In the genomic region with DNA sequence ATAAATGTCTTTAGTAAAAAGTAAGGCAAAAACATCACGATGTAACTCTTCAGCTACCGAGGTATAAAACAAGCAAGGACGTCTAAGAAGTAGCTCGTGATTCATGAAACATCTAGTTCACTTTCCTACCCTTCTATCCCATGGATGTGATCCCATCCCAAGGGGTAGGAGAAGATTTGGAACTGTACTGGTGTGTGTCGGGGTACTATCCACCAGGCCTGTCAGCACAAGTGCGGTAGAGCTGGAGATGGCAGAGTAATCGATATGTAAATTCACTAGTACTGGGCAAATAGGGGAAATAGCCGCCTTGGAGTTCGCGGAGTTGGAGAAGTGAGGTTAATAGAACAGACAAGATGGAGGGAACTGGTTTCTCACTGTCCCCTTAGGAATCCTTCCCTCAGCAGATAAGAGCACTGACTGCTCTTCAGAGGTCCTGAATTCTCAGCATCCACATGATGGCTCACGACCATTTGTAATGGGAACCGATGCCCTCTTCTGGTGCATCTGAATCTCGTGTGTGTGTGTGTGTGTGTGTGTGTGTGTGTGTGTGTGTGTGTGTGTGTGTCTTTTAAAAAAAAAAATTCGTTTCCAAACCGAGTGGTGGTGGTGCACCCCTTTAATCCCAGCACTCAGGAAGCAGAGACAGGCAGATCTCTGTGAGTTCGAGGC, we compare ENCODE assay signal across 9 mouse cellular contexts. TPM values are rescaled to one million over a fixed set of nuclear protein-coding genes. Genes with fewer than 3 reads are reported as not detected.
DNase-seq lines count a peak whose midpoint lies in the region; ATAC-seq and TF ChIP-seq lines count a peak whose summit lies in the region.
"Had no signal": no experiment of that assay in that cellular context is flagged by ENCODE, and none has a peak within 500 bp of the region (broad histone marks: within the 10 kb centered on the region; RNA-seq: fewer than 3 reads in every experiment).

No protein-coding gene starts in this region.

- no peak overlapping the region for H3K27ac ChIP-seq in heart, embryonic 15.5 days
- H3K27ac ChIP-seq in intestine, postnatal 0 days (ENCODE audit: low read depth, low read length) = no peak overlapping the region
- no peak overlapping the region for H3K27ac ChIP-seq in stomach, postnatal 0 days (replicated peaks)

- peaks cover 52% of the 10 kb centered on the region for H3K27me3 ChIP-seq in heart, embryonic 15.5 days
- peaks cover 19% of the 10 kb centered on the region for H3K27me3 ChIP-seq in intestine, postnatal 0 days (replicated peaks; ENCODE audit: control insufficient read depth, insufficient read depth, low read length)
- H3K27me3 ChIP-seq in stomach, postnatal 0 days (ENCODE audit: control insufficient read depth, insufficient read depth, low read length) = no peaks in the 10 kb centered on the region; the same call in 1 of the 2 replicates

- 40% methylated on average over 16 of the region's 16 CpGs for whole genome bisulfite sequencing in heart, embryonic 15.5 days
- WGBS in intestine, postnatal 0 days = 44% methylated on average over 16 of the region's 16 CpGs
- 46% methylated on average over 16 of the region's 16 CpGs for WGBS in stomach, postnatal 0 days

- H3K4me1 ChIP-seq in heart, embryonic 15.5 days (replicated peaks) = peaks cover 35% of the 10 kb centered on the region
- H3K4me1 ChIP-seq in intestine, postnatal 0 days (replicated peaks; ENCODE audit: control insufficient read depth, insufficient read depth, low read length) = peaks cover 20% of the 10 kb centered on the region
- peaks cover 10% of the 10 kb centered on the region; the same call in 1 of the 2 replicates for H3K4me1 ChIP-seq in stomach, postnatal 0 days (replicated peaks; ENCODE audit: control insufficient read depth, insufficient read depth)

- H3K36me3 ChIP-seq in heart, embryonic 15.5 days = 0 out of 2 replicates have a peak, but pooled peaks cover 3% of the 10 kb centered on the region
- peaks cover 16% of the 10 kb centered on the region; the same call in 1 of the 2 replicates for H3K36me3 ChIP-seq in intestine, postnatal 0 days (ENCODE audit: control insufficient read depth, insufficient read depth)
- H3K36me3 ChIP-seq in stomach, postnatal 0 days (ENCODE audit: control insufficient read depth, insufficient read depth, low read length) = no peaks in the 10 kb centered on the region; the same call in 1 of the 2 replicates

- no peak for DNase-seq in heart, postnatal 10 days
- DNase-seq in thymus, postnatal 4 days = peak; percentile 23
- no peak for DNase-seq in thymus, postnatal 0 days (ENCODE audit: low spot score)
- DNase-seq in stomach, postnatal 0 days (ENCODE audit: low spot score) = no peak
- DNase-seq in adrenal gland, adult 8-10 months = no peak
- no peak for DNase-seq in ovary, postnatal 10 days (ENCODE audit: low spot score)

- H3K9me3 ChIP-seq in heart, embryonic 15.5 days (replicated peaks) = no peaks in the 10 kb centered on the region
- H3K9me3 ChIP-seq in intestine, postnatal 0 days (ENCODE audit: control insufficient read depth) = no peaks in the 10 kb centered on the region
- no peaks in the 10 kb centered on the region for H3K9me3 ChIP-seq in stomach, postnatal 0 days (ENCODE audit: control insufficient read depth, low read length)

- intact Hi-C loops in heart, postnatal 10 days (cut with DNase I) = no loop called here

- no peak for ATAC-seq in heart, embryonic 15.5 days (replicated peaks; ENCODE audit: insufficient number of reproducible peaks, insufficient read depth, low FRiP score, low read depth)
- ATAC-seq in intestine, postnatal 0 days = no peak
- no peak for ATAC-seq in stomach, postnatal 0 days (ENCODE audit: low FRiP score, low TSS enrichment)

- no peak overlapping the region for H3K9ac ChIP-seq in heart, embryonic 15.5 days
- no peak overlapping the region for H3K9ac ChIP-seq in intestine, postnatal 0 days (ENCODE audit: low read depth, low read length)
- no peak overlapping the region for H3K9ac ChIP-seq in stomach, postnatal 0 days (ENCODE audit: low read length)

- H3K4me2 ChIP-seq in heart, embryonic 15.5 days = peak overlapping the region; percentile 80
- H3K4me2 ChIP-seq in intestine, postnatal 0 days (replicated peaks; ENCODE audit: low read depth) = peak overlapping the region; percentile 78
- H3K4me2 ChIP-seq in stomach, postnatal 0 days (replicated peaks; ENCODE audit: low read depth) = peak overlapping the region; percentile 91; the same call in 1 of the 2 replicates

- peak; percentile 39; the same call in 1 of the 2 replicates for TF ChIP-seq CTCF in intestine, postnatal 0 days (IDR thresholded peaks at IDR 0.05; ENCODE audit: low read depth)
- TF ChIP-seq CTCF in stomach, postnatal 0 days (IDR thresholded peaks at IDR 0.05; ENCODE audit: low read depth) = peak; percentile 34; the same call in 1 of the 2 replicates

- TF ChIP-seq EP300 in stomach, postnatal 0 days (optimal IDR thresholded peaks at IDR 0.05) = no peak

- peak overlapping the region; percentile 79 for H3K4me3 ChIP-seq in heart, embryonic 15.5 days
- peak overlapping the region; percentile 73 for H3K4me3 ChIP-seq in intestine, postnatal 0 days (ENCODE audit: low read depth, low read length)
- peak overlapping the region; percentile 65; the same call in 1 of the 2 replicates for H3K4me3 ChIP-seq in stomach, postnatal 0 days (ENCODE audit: low read depth, low read length)

RNA-seq across cellular contexts. Expression of a gene that starts 1.0 kb away (rescaled TPM):
- 17.9 and 24.0 TPM in 2 replicates for polyA plus RNA-seq in heart, embryonic 15.5 days (2015; fragmentation: Nextera tagmentation; extraction: Ambion mirVana)
- total RNA-seq in heart, postnatal 10 days (2021) = 1 to 10 TPM; 9.1 to 9.7 TPM
- polyA plus RNA-seq in thymus, postnatal 0 days (2015; fragmentation: Nextera tagmentation; extraction: Ambion mirVana) = 51.0 and 57.0 TPM in 2 replicates
- polyA plus RNA-seq in intestine, postnatal 0 days (2015; fragmentation: Nextera tagmentation; extraction: Ambion mirVana) = 50.6 TPM in 2 replicates
- polyA plus RNA-seq in stomach, postnatal 0 days (2015; fragmentation: Nextera tagmentation; extraction: Ambion mirVana) = 28.6 and 30.5 TPM in 2 replicates
- 10 to 100 TPM; 15.5 to 20.0 (median 19.2) TPM for total RNA-seq in adrenal gland, adult 8-10 months (2022)

RNA-seq across cellular contexts. Expression of a gene that starts 1.1 kb away (rescaled TPM):
- polyA plus RNA-seq in heart, embryonic 15.5 days (2015; fragmentation: Nextera tagmentation; extraction: Ambion mirVana) = 3.1 and 4.5 TPM in 2 replicates
- 1 to 10 TPM; 2.8 to 4.1 TPM for total RNA-seq in heart, postnatal 10 days (2021)
- 7.6 and 8.2 TPM in 2 replicates for polyA plus RNA-seq in thymus, postnatal 0 days (2015; fragmentation: Nextera tagmentation; extraction: Ambion mirVana)
- polyA plus RNA-seq in intestine, postnatal 0 days (2015; fragmentation: Nextera tagmentation; extraction: Ambion mirVana) = 6.0 and 6.2 TPM in 2 replicates
- polyA plus RNA-seq in stomach, postnatal 0 days (2015; fragmentation: Nextera tagmentation; extraction: Ambion mirVana) = 3.5 and 3.7 TPM in 2 replicates
- total RNA-seq in adrenal gland, adult 8-10 months (2022) = 1 to 10 TPM; 3.9 to 5.4 (median 4.5) TPM

RNA-seq across cellular contexts. Expression of a gene that starts 6.2 kb away (rescaled TPM):
- 0.13 and 0.30 TPM in 2 replicates for polyA plus RNA-seq in heart, embryonic 15.5 days (2015; fragmentation: Nextera tagmentation; extraction: Ambion mirVana)
- total RNA-seq in heart, postnatal 10 days (2021) = under 1 TPM; 0.84 to 0.94 TPM
- not detected in 2 replicates for polyA plus RNA-seq in thymus, postnatal 0 days (2015; fragmentation: Nextera tagmentation; extraction: Ambion mirVana)
- polyA plus RNA-seq in intestine, postnatal 0 days (2015; fragmentation: Nextera tagmentation; extraction: Ambion mirVana) = 0.27 and 0.48 TPM in 2 replicates
- 0.23 and 0.34 TPM in 2 replicates for polyA plus RNA-seq in stomach, postnatal 0 days (2015; fragmentation: Nextera tagmentation; extraction: Ambion mirVana)
- total RNA-seq in adrenal gland, adult 8-10 months (2022) = 1 to 10 TPM; 2.1 to 4.8 (median 3.3) TPM
- polyA plus RNA-seq: kidney, embryonic 14.5 days had no signal

RNA-seq across cellular contexts. Expression of a gene that starts 8.4 kb away (rescaled TPM):
- polyA plus RNA-seq in heart, embryonic 15.5 days (2015; fragmentation: Nextera tagmentation; extraction: Ambion mirVana) = 13.6 and 17.6 TPM in 2 replicates
- total RNA-seq in heart, postnatal 10 days (2021) = 1 to 10 TPM; 8.9 to 9.5 TPM
- 4.9 and 5.6 TPM in 2 replicates for polyA plus RNA-seq in thymus, postnatal 0 days (2015; fragmentation: Nextera tagmentation; extraction: Ambion mirVana)
- 7.1 and 8.1 TPM in 2 replicates for polyA plus RNA-seq in intestine, postnatal 0 days (2015; fragmentation: Nextera tagmentation; extraction: Ambion mirVana)
- polyA plus RNA-seq in stomach, postnatal 0 days (2015; fragmentation: Nextera tagmentation; extraction: Ambion mirVana) = 14.7 and 15.4 TPM in 2 replicates
- total RNA-seq in adrenal gland, adult 8-10 months (2022) = 1 to 10 TPM; 3.5 to 5.9 (median 4.6) TPM

RNA-seq across cellular contexts. Expression of a gene that starts 12.6 kb away (rescaled TPM):
- polyA plus RNA-seq in heart, embryonic 15.5 days (2015; fragmentation: Nextera tagmentation; extraction: Ambion mirVana) = 3.8 and 4.7 TPM in 2 replicates
- total RNA-seq in heart, postnatal 10 days (2021) = 10 to 100 TPM; 14.7 to 16.2 TPM
- polyA plus RNA-seq in thymus, postnatal 0 days (2015; fragmentation: Nextera tagmentation; extraction: Ambion mirVana) = 0.42 and 0.47 TPM in 2 replicates
- polyA plus RNA-seq in intestine, postnatal 0 days (2015; fragmentation: Nextera tagmentation; extraction: Ambion mirVana) = 0.76 and 0.90 TPM in 2 replicates
- 1.2 and 1.4 TPM in 2 replicates for polyA plus RNA-seq in stomach, postnatal 0 days (2015; fragmentation: Nextera tagmentation; extraction: Ambion mirVana)
- total RNA-seq in adrenal gland, adult 8-10 months (2022) = 10 to 100 TPM in 1 of 4 experiments, 1 to 10 TPM in 3; 5.5 to 11.7 (median 6.5) TPM
